Mouse (Mus musculus): ENCODE data around the gene Clec4d. TPM values are rescaled to one million over a fixed set of nuclear protein-coding genes. Genes with fewer than 3 reads are reported as not detected.

Gene Clec4d
- polyA plus RNA-seq, 1 experiment from 2014 or later, result not detected

Other genes with a start within 250 kb of the Clec4d start
- not detected in 2 replicates for gene Clec4b1, start 212.1 kb upstream of the Clec4d start, polyA plus RNA-seq (2015; fragmentation: Nextera tagmentation; extraction: Ambion mirVana)
- 2.4 and 4.5 TPM in 2 replicates for gene Clec4a2, start 155.7 kb upstream of the Clec4d start, polyA plus RNA-seq (2015; fragmentation: Nextera tagmentation; extraction: Ambion mirVana)
- gene Clec4b2, start 89.2 kb upstream of the Clec4d start, polyA plus RNA-seq (2015; fragmentation: Nextera tagmentation; extraction: Ambion mirVana), result not detected in 2 replicates
- 1.5 and 1.6 TPM in 2 replicates for gene Clec4n, start 32.3 kb upstream of the Clec4d start, polyA plus RNA-seq (2015; fragmentation: Nextera tagmentation; extraction: Ambion mirVana)
- 0.25 TPM in 1 of 2 replicates, not detected in the other for gene Clec4e, start 27.8 kb downstream of the Clec4d start, polyA plus RNA-seq (2015; fragmentation: Nextera tagmentation; extraction: Ambion mirVana)
- gene Vmn2r19, start 46.2 kb downstream of the Clec4d start, polyA plus RNA-seq (2015; fragmentation: Nextera tagmentation; extraction: Ambion mirVana), result not detected in 2 replicates
- not detected in 2 replicates for gene Vmn2r20, start 156.0 kb downstream of the Clec4d start, polyA plus RNA-seq (2015; fragmentation: Nextera tagmentation; extraction: Ambion mirVana)

Data from embryonic facial prominence, embryonic 13.5 days (tissue).